In the genomic region with DNA sequence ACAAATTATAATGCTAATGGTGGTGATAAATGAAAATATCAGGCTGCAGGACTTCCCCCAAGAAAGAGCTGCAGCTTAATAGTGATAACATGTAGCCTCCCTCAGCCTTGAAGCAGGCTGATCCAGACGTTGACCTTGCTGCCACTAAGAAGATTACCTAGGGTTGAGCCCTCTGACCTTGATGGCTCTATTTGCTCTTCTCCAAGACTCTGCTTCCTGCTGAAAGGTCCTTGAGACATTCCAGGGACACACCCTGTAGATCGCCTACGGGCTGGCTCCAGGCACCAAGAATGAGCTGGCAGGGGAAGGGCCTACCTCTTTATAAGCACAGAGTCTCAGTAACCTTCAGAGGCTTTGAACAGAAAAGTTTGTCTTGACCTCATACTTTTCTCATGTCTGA, we compare ENCODE assay signal across 14 mouse cellular contexts. TPM values are rescaled to one million over a fixed set of nuclear protein-coding genes. Genes with fewer than 3 reads are reported as not detected.
"Had no signal": no experiment of that assay in that cellular context is flagged by ENCODE, and none has a peak within 500 bp of the region (broad histone marks: within the 10 kb centered on the region; RNA-seq: fewer than 3 reads in every experiment).

No protein-coding gene starts in this region.

RNA-seq across cellular contexts. Expression of a gene that starts 5.8 kb away (rescaled TPM):
- total RNA-seq: common myeloid progenitor, adult 5-6 weeks; forebrain, postnatal 0 days; gastrocnemius, adult 18-20 months; gastrocnemius, adult 2 months; gastrocnemius, adult 8-10 months; gastrocnemius, postnatal 10 days; gastrocnemius, postnatal 14 days; gastrocnemius, postnatal 25 days; gastrocnemius, postnatal 36 days; gastrocnemius, postnatal 4 days; granulocyte monocyte progenitor cell, adult 5-6 weeks; heart, adult 18-20 months; heart, adult 2 months; heart, adult 8-10 months had no signal

RNA-seq across cellular contexts. Expression of a gene that starts 48.1 kb away (rescaled TPM):
- total RNA-seq: common myeloid progenitor, adult 5-6 weeks; forebrain, postnatal 0 days; gastrocnemius, adult 18-20 months; gastrocnemius, adult 2 months; gastrocnemius, adult 8-10 months; gastrocnemius, postnatal 10 days; gastrocnemius, postnatal 14 days; gastrocnemius, postnatal 25 days; gastrocnemius, postnatal 36 days; gastrocnemius, postnatal 4 days; granulocyte monocyte progenitor cell, adult 5-6 weeks; heart, adult 18-20 months; heart, adult 2 months; heart, adult 8-10 months had no signal

RNA-seq across cellular contexts. Expression of a gene that starts 56.4 kb away (rescaled TPM):
- total RNA-seq: common myeloid progenitor, adult 5-6 weeks; forebrain, postnatal 0 days; gastrocnemius, adult 18-20 months; gastrocnemius, adult 2 months; gastrocnemius, adult 8-10 months; gastrocnemius, postnatal 10 days; gastrocnemius, postnatal 14 days; gastrocnemius, postnatal 25 days; gastrocnemius, postnatal 36 days; gastrocnemius, postnatal 4 days; granulocyte monocyte progenitor cell, adult 5-6 weeks; heart, adult 18-20 months; heart, adult 2 months; heart, adult 8-10 months had no signal
